Mouse (Mus musculus) bone marrow macrophage, adult 2 months (primary cell): ENCODE measurements around the gene Pear1.

Experiments
- CTCF ChIP-seq: IDR thresholded peaks from 2 replicates; pipeline ENCODE4 v1.5.1; 2012; ENCODE audit warnings: low read depth, mild to moderate bottlenecking, low read length, moderate library complexity
- POLR2A ChIP-seq: IDR thresholded peaks from 2 replicates; pipeline ENCODE4 v1.6.1; 2012; ENCODE audit warnings: mild to moderate bottlenecking, low read depth, low read length, borderline replicate concordance

DNA sequence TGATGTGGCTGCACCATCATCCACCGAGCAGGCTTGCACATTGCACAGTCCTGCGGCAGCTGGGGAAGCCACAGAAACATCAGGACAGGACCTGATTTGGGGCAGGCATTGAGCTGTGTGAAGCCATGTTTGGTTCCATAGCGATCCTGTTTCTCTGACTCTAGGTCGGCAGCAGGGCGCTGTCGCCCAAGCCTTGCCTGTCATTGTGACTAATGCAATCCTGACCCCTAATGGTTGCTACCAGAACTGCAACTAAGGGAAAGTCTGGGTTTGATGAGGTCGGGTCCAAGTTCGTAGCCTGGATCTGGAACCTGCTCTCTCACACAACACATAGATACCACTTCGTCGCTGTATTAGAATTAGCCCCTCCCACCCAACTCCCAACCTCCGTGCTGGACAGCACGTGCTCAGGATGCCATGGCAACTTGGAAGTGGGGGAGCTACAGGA lies 7.4 kb downstream of the Pear1 start:
- no peak for TF ChIP-seq POLR2A
- TF ChIP-seq CTCF = peak; percentile 75
